Mouse (Mus musculus) ovary, adult 18-20 months (tissue): ENCODE measurements around the gene Ergic3.

Experiments used
- DNase-seq: peaks from one replicate; pipeline ENCODE4 v3.0.0; 2022; ENCODE audit warnings: low spot score, mixed read lengths

Gene Ergic3

DNA sequence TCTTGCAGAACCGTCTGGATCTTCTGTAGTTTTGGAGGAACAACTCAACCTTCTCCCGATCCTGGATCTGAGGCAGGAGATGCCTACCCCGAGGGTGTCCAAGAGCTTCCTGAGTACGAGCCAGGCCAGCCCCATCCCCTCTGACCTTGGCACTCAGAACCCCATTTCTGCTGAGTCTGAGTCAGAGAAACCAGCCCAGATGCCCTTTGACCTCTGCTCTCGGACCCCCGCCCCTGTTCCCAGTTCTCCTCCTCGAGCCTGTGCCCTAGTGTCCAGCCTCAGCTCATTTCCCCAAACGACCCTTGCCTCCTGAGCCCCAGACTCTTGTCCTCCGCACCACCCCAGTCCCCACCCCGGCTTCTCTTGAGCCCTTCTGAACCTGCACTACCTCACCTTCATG is 58.3 kb downstream of the Ergic3 start:
- no peak for DNase-seq
